Mouse (Mus musculus) kidney, postnatal 10 days (tissue): ENCODE results near the gene Rpgrip1l.
A peak's percentile ranks its signal among the peaks of the same experiment; 100 is the strongest.

ENCODE experiments used
- DNase-seq: peaks from one replicate; pipeline ENCODE4 v3.0.0; 2021; ENCODE audit warnings: mixed read lengths

Gene Rpgrip1l

DNA sequence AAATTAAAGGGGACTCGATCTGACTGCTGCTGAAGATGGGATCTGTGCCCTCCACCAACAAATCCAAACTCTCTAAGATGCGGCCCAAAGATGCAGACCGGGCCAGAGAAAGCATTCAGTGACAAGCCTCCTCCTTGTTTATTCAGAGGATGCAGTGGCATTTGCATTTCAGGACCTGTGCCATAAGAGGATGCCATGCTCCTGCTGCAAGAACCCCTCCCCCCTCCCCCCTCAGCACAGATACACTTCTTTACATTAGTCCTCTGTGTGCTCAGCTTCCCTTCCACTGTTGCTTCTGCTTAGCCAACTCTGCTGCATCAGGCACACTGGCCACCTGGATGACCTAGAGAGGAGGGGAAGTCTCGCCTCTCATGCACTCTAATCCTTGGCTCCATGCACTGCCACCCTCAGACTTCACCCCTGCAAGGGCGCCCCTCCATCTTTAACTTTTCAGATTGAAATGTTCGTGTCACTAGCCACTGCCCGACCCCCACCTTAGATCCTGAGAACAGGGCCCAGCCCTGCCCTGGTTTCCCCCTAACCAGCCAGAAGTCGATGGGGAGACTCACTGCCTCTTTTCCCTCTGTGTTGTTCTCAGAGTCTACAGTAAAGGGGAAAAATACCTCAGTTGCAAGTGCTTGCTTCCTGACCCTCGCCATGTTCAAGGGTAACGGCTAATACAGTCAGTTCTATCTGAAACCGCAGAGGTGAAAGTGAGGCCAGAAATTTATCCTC lies 14.6 kb upstream of the Rpgrip1l start:
- no peak for DNase-seq

DNA sequence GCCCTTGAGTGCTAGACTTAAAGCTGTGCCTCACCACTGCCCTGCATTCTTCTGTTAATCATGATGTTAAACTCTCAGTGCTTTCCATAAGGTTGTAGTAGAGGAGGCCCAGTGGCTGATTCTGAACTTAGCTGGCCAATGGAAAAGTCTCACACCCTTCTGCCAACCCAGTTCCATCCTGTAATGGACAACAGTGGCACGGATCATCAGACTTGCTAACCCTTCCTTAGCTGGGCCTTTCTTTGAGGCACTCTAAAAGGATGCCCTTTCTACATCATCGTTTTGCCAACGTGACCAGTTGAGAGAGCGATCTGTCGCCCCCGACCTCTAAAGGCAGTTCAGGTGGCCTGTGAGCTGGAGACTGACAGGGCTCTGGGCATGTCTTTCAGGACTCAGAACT lies 13.9 kb upstream of the Rpgrip1l start:
- no peak for DNase-seq

DNA sequence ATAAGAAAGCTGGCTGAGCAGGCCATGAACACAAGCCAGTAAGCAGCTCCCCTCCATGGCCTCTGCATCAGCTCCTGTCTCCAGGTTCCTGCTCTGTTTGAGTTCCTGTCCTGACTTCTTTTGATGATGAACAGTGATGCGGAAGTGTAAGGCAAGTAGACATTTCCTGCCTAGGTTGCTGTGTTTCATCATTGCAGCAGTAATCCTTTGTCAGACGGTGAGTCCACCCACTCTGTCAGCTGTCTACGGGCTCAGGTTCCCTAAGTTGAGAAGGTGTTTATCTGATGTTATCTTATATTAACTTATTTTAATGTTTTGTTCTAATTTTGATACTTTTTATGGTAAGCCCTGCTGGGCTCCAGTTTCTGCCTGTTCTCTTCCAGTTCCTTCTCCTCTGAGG lies 13.0 kb upstream of the Rpgrip1l start:
- no peak for DNase-seq

DNA sequence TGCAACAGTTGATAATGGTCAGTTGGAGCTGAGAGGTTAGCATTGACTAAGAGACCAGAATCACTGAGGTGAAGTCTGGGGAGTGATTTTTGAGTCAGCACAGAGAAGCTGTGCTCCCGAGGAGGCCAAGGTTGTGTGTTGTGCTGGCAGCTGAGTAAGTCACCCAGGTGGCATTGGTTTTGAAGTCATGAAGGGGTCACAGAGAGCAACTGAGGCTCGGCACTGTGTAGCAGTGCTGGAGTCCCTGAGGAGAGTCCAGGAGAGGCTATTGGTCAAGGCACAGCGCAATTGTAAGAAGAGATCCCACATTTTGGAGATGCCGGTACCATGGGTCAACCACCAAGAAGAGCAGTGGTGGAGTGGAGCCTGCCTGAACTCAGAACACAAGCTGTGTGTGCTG lies 11.9 kb upstream of the Rpgrip1l start:
- DNase-seq: no peak

DNA sequence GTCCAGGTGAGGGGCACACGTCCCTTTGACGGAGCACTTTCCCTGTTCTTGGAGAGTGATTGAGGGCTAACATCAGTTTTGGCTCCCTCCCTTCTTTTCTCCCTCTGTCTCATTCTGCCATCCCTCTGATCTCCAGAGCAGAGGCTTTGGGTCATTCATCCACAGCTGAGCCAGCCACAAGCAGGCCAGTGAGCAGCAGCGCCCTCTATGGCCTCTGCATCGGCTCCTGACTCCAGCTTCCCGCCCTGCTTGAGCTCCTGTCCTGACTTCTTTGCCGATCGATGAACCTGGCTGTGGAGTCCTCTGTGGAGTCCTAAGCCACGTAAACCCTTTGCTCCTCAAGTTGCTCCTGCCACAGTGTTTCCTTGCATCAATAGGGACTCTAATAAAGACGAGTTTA lies 11.2 kb upstream of the Rpgrip1l start:
- DNase-seq: no peak

DNA sequence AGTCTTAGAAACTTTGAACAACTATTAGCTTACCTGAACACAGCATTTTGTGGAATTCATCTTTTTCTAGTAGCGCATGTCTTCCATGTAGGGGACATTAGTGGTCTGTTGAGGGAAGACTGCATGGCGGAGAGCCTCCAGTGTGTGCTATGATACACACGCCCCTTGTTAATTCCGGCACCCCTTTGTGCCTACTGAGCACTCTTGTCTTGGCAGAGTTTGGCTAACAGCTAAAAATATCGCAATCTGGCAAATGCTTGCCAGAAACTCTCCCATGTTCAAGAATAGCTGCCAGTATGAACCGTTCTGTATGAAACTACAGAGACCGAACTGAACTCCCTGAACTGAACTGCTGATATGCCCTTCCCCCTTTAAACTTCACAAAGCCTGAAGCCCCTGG lies 10.4 kb upstream of the Rpgrip1l start:
- no peak for DNase-seq

DNA sequence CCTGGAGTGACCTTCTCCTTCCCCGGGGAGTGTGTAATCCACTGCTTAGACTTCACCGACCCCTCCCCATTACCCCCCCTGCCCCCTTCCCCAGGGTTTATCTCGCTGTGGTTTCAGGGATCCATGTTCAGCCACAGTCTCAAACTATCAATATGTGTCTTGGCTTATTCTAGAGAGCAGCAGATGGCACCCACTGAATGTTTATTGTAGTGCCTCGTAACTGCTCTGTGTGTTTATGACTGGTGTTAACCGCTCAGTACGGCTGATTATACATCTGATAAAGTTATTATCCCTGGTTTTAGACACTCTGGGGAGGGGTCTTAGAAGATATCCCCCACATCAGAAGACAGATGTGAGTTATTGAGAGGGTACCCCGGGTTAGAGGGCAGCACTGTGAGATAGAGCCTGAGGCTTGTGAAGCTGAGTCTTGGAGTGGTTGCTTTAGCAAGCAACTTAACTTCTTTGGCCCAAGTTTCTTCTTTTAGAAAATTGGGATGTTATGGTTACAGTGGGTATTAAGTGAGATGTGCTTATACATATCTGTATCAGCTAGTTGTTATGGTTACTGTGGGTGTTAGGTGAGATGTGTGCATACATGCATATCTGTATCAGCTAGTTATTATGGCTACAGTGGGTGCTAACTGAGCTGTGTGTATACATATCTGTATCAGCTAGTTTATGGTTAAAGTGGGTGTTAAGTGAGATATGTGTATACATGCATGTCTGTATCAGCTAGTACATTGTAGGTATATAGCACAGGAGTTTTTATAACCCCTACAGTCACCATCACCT lies 6.1 kb upstream of the Rpgrip1l start:
- DNase-seq: no peak

DNA sequence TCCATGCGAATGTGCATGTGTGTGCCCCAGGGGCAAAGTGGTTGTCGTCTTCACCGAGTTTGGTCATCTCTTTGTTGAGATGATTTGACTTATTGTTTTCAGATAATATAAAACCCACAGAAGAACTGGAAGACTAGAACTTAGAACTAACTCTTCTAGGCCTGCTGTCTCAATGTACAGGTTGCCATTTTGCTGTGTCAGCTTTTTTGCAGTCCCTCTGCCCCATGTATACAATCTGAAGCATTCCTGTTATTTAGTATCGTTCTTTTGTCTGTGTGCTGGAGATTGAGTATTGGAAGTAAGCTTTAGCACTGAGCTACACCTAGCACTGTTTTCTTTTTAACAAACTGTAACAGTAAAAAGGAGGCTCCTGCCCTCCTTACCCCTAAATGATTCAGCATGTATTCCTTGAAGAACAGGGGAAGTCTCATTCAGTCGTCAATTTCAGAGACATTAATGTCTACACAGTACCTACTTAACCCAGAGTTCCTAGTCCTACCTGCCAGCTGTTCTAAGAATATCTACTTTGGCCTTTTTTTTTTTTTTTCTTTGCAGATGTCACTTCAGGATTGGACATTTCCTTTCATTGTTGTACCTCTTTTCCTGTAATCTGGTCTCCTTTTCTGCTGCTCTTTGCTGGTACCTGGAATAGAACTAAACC lies 4.6 kb upstream of the Rpgrip1l start:
- no peak for DNase-seq

DNA sequence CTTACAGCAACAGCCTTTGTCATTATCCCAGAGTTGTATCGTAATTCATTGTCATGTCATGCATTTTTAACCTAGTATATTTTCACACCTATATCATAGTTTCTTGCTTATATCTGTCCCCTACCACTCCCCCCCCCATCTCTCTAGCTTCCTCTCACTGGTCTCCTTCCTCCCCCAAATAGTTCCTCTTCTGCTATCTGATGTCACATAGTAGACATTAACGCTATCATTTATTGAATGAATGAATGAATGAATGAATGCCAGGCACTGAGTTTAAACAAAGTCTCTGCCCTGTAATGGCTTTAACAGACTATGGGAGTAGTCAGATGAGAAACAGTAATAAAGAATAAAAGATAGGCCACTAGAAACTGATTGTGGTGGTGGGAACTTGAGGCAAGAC lies 720 bp downstream of the Rpgrip1l start:
- no peak for DNase-seq

DNA sequence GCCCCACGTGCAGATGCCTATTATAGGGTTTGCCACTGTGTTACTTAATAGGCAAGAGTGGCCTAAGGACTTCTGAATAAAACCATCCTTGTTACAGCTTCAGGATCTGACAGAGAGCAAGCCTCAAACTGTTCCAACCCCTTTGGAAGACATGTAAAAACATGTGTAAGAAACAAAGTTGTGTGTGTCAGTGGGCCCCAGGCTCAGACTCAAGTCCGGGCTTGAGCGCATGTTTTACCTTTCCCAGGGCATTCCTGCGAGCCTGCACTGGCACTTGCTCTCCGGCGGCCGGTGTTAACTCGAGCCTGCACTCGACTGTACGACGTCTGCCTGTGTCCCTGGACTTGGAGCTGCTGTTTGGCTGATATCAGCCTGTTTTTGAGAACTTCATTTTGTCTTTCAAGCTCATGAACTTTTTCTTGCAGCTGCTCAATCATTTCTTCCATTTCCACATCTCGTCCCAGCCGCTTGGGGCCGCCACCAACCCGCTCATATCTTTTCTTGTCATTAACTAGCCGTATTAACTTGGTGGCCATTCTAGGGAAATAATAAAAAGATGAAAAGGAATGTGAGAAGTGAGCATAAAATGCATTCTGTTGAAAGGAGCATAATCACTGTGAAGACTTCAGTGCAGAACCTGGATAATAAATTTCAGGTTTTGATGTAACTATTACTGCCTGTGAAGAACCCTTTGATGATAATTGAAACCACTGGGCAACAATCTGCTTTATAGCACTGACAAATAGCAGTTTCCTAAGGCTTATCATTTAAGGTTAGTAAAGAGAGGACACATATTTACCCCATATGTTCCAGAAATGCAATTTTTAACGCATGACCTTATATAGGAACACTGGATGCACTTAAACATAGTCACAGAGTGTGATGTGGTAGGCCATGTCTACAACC lies 8.3 kb downstream of the Rpgrip1l start:
- peak; percentile 32 for DNase-seq

DNA sequence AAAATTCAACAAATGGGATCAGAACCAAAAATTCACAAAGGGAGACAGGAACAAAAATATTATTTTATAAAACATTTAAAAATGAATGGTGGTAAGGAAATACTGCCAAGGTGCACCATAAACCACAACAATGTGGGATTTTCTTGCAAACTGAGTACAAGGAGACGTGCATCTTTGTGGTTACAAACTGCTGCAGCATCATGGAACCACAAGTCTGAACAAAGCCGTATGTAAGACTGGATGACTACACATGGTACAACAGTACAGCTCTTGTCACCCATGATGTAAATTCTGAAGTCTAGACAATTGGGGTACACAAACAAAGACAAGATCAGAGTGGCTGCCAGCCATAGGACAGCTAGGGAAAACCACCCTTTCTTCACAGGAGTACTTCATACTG lies 14.4 kb downstream of the Rpgrip1l start:
- no peak for DNase-seq

DNA sequence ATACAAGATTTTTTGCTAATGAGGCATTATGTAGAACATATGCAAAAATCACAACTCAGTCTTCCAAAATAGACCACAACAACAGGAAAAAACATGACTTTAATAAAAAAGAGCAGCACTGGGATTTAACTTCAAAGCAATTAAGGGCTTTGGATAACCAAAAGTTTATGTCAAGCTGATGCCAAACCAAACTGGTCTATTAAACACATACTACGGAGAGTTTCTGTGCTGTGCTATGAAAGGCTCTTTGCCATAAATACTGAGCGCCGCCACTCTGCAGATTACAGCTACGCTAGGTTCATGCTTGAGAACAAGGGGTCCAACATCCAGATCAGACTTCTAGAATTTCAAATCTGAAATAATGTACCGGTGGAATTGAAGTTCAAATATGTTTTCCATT lies 17.3 kb downstream of the Rpgrip1l start:
- no peak for DNase-seq

DNA sequence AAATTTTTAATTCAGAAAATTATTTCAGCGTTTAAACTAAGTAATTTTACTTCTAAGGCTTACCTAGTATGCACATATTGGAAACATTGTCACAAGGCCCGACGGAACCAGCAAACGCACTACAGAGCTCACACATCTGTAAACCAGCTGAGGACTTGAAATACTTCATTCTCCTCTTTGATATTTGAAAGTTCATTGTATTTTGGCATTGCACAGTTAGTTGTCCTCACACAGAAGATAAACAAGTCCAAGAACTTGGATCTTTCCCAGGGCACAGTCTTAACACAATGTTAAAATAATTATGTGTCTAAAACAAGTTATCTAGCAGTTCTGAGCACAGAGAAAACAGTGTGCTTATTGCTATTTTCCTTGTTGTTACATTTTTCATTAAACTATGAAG lies 22.5 kb downstream of the Rpgrip1l start:
- DNase-seq: no peak

DNA sequence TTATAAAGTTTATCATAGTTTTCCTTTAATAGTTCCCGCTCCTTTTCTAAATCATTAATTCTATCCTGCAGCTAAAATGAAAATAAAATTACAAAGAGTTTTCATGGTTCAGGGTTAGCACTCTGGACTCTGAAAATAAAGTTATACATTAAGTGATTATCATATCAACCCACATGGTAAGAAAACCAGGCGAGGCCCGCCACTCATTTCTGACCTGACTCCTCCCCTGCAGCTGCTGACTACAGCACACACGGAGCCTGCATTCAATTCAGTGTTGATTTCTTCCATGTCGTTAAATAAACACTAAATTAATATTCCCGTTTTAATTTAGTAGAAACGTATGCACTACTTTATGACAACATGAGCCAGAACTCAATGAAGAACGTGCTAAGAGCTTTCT lies 26.8 kb downstream of the Rpgrip1l start:
- DNase-seq: no peak

DNA sequence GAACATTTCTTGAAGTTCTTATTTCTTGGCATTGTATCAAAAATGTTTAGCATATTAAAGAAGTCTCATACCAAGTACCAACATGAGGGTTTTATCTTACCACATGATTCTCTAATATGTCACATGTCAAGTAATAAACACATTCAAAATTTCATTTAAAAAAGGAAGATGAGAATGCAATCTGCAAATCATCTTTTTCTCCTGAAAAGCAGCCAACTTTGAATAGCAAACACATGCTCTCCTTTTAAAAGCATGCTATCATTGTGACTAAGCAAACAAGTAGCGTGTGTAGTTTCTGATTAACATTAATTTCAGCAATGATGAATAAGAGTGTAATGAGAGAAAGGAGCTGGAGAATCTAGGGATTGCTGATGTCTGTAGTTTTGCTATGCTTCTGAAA lies 29.2 kb downstream of the Rpgrip1l start:
- no peak for DNase-seq

DNA sequence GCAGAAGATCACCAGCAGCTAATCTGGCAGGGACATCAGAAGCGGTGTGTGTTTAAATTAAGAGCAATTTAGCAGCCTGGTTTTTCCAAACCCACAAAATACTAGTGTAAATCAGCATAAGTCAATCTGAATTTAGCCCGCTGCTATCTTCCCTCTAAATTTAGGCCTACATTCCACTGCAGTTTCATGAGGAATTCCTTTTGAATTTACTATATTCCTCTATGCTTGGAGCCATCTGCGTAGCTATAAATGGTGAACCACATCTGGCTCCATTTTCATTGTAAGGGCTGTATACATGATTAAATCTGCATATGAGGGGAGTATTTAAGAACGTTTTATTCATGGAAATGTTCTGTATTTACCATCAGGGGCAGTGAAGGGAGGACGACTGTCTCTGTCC lies 30.4 kb downstream of the Rpgrip1l start:
- DNase-seq: no peak

DNA sequence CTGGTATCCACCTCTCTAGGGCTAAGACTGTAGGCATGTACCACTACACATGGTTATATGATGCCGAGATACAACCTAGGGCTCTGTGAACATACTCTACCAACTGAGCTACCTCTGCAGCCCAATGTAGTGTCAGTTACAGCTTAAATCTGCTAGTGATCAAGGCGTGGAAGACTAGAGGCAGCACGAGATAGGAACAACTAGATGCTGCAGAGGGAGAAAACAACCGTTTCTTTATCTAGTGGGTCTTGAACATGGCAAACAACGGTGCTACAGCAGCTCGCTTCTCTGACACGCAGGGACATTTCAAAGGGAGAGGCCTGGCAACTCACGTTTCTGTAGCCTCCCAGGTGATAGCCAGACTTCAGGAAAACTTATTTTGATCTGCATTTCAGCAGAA lies 31.5 kb downstream of the Rpgrip1l start:
- DNase-seq: no peak

DNA sequence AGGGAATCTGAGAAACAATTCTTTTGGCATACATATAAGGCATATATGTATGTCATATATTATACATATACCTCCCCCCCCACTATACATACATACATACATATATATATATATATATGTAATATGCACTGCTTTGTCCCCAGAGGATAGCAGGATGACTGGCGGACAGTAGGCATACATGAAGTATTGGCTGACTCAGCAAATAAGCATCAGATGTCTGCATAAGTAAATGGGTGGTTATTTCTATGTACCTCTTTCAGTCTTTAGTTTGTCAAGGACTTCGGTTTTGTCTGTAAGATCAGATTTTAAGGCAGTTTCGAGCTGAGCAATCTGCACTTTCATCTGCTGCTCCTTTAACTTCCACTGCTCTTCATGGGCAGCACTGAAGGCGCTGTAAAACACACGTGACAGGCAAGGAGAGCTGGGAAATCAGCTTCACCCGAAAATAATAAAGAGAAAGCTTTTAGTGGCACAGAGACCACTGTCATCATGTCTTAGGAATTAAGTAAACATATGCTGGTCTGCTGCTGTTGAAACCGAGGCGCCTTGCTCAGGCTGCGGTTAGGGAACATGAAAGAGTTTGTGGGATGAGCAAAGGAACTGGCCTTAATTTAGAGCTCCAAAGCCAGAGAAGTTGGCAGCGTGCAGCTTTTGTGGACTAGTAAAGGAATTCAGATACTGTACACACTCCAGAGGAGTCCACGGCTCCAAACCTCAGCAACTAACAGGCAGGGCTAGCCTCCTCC lies 32.4 kb downstream of the Rpgrip1l start:
- DNase-seq: peak; percentile 10

DNA sequence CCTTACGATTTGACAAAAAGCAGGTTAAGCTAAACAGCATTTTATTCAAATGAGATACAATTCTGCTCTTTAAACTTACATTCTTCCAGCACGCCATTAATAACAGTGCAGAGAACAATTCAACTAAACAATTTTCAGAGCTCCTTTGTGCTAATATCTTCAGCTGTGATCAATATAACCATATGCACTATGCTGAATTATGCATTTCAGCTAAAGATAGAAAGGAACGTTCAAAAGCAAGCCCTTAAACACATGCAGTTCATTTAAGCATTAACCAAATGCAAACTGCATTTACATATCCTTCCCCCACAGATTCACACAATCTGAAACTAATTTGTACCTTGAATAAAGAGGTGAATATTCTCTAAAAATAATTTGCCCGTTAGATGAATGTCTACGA lies 35.0 kb downstream of the Rpgrip1l start:
- no peak for DNase-seq

DNA sequence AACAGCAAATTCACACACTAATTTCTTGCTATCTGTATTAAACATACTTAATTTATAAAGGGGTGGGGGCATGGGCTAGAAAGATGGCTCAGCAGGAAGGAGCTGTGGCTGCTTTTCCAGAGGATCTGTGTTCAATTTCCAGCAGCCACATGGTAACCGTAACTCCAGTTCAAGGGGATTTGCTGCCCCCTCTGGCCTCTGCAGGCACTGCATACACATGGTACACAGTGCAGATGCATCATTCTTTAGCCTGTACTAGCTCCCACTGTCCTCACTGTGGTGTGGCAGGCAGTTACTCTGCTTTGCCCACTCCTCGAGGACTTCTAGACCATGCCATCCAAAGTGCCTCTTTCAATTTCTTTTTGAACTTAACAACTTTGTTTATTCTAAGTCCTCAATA lies 36.7 kb downstream of the Rpgrip1l start:
- DNase-seq: no peak

DNA sequence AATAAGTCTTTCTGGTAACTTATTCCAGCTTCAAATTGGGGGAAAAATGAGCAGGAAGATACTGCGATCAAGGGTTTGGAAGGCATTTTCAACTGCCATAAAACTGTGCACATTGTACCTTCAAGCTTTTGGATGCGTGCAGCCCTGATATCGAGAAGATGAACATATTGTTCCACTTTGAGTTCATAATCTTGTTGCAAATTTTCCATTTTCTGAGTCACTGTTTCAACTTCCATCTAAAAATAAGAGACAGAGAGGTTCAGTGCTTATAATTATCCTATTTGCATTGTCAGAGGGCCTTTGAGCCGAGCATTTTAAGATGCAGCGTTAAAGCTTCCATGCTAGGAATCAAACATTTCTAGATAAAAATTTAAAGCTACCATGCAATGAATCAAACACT lies 39.6 kb downstream of the Rpgrip1l start:
- no peak for DNase-seq

DNA sequence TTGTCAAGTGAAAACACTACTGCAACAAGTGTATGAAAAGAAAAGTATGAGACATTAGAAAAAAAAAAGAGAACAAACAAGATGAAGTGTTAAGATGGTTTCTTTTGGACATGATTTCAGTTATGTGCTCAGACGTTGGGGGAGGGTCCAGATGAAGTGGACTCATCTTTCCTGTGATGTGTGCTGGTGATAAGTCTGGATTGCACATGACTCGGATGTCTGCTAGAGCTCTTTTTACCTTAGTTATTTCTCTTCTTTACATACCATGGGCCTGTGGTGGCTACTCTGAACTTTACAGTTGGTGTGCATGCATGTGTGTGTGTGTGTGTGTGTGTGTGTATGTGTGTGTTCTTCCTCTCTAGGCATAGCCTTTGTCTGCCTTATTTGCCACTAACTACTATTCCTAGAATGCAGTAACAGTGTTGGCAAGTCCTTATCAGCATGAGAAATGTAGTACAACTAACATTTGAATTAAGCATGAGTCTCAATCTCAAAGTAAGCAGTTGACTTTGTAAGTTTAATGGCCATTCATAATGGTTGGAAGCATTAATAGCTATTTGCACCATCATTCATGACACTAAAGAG lies 43.6 kb downstream of the Rpgrip1l start:
- DNase-seq: no peak
